Mouse (Mus musculus) monocyte, adult 5-6 weeks (primary cell): Measurements from ENCODE around the gene Trhr2. TPM values are rescaled to one million over a fixed set of nuclear protein-coding genes. Genes with fewer than 3 reads are reported as not detected.
"Not testable (repeated sequence)": the region's sequence is repeated elsewhere in the genome, so short reads cannot be mapped to it uniquely, and the experiment has no call there.

ENCODE experiments used
- ATAC-seq: fragments of 153-309, 156-312 bp; replicated peaks from 2 replicates; pipeline ENCODE4 v1.8.0; 2017; ENCODE audit warnings: mild to moderate bottlenecking; ENCODE audit not compliant: low TSS enrichment, insufficient number of reproducible peaks, severe bottlenecking, poor library complexity, low FRiP score
- total RNA-seq: library from RNA; stranded (forward); fragments of 200-1000, 200-491, 200-594 nt; gene quantifications from 3 replicates; pipeline ENCODE4 v1.2.3, GENCODE M21; 2017

The Trhr2 gene
- total RNA-seq, 1 experiment from 2014 or later = not detected

- ATAC-seq = no peak
These were observed 24.8 kb downstream of the Trhr2 start for GRCm38 (mm10) chr8:122335638-122336250.

GRCm38 (mm10) chr8:122334791-122335490 lies 25.6 kb downstream of the Trhr2 start:
- no peak for ATAC-seq

- no peak for ATAC-seq
These were observed 27.0 kb downstream of the Trhr2 start for GRCm38 (mm10) chr8:122333531-122333930.

GRCm38 (mm10) chr8:122332753-122333506 lies 27.6 kb downstream of the Trhr2 start:
- peak; percentile 78 for ATAC-seq

- no peak for ATAC-seq
These were observed 29.4 kb downstream of the Trhr2 start for GRCm38 (mm10) chr8:122331134-122331523.

- ATAC-seq = no peak
These were observed 30.0 kb downstream of the Trhr2 start for GRCm38 (mm10) chr8:122330446-122331133.

GRCm38 (mm10) chr8:122329553-122330239 lies 30.9 kb downstream of the Trhr2 start:
- ATAC-seq = no peak

- no peak for ATAC-seq
These were observed 31.5 kb downstream of the Trhr2 start for GRCm38 (mm10) chr8:122329072-122329471.

GRCm38 (mm10) chr8:122326114-122326542 lies 34.4 kb downstream of the Trhr2 start:
- ATAC-seq = no peak

- ATAC-seq = no peak
These were observed 35.4 kb downstream of the Trhr2 start for GRCm38 (mm10) chr8:122325196-122325595.

GRCm38 (mm10) chr8:122323951-122324402 lies 36.6 kb downstream of the Trhr2 start:
- not testable (repeated sequence) for ATAC-seq

GRCm38 (mm10) chr8:122322792-122323191 lies 37.8 kb downstream of the Trhr2 start:
- ATAC-seq = 0 out of 2 replicates have a peak, but pooled peaks have one; percentile 23

GRCm38 (mm10) chr8:122322126-122322525 lies 38.4 kb downstream of the Trhr2 start:
- ATAC-seq = no peak

GRCm38 (mm10) chr8:122321455-122321921 lies 39.1 kb downstream of the Trhr2 start:
- ATAC-seq = no peak

GRCm38 (mm10) chr8:122320541-122320940 lies 40.0 kb downstream of the Trhr2 start:
- no peak for ATAC-seq

- no peak for ATAC-seq
These were observed 40.9 kb downstream of the Trhr2 start for GRCm38 (mm10) chr8:122319708-122320075.

GRCm38 (mm10) chr8:122319045-122319707 lies 41.4 kb downstream of the Trhr2 start:
- ATAC-seq = no peak
